Mouse (Mus musculus) gastrocnemius, adult 18-20 months (tissue): ENCODE data around the gene Ctu2. TPM values are rescaled to one million over a fixed set of nuclear protein-coding genes. Genes with fewer than 3 reads are reported as not detected.

Source experiments
- DNase-seq: peaks from one replicate; pipeline ENCODE4 v3.0.0; 2021; ENCODE audit warnings: low spot score
- long read RNA-seq, 2 experiments: library from polyadenylated mRNA; stranded (forward); transcript quantifications; one replicate each; pipeline ENCODE4 v2.0.0; 2021
- total RNA-seq, 2 experiments: library from RNA; stranded (reverse); gene quantifications; 2 replicates each; pipeline ENCODE4 v1.2.3; 2021

The Ctu2 gene
- 1 to 10 TPM; 6.3 to 7.6 TPM for total RNA-seq
- long read RNA-seq, experiment 1, partial matches to known transcripts, result 0 of 6 reads
- long read RNA-seq, experiment 1, other reads (novel, unspliced or antisense), result 0 of 6 reads
- long read RNA-seq, experiment 2, transcript Ctu2-201 (15 exons, 3,066 nt), result major isoform, 8 of 8 reads
- long read RNA-seq, experiment 2, partial matches to known transcripts, result 0 of 8 reads
- long read RNA-seq, experiment 2, other reads (novel, unspliced or antisense), result 0 of 8 reads

DNA sequence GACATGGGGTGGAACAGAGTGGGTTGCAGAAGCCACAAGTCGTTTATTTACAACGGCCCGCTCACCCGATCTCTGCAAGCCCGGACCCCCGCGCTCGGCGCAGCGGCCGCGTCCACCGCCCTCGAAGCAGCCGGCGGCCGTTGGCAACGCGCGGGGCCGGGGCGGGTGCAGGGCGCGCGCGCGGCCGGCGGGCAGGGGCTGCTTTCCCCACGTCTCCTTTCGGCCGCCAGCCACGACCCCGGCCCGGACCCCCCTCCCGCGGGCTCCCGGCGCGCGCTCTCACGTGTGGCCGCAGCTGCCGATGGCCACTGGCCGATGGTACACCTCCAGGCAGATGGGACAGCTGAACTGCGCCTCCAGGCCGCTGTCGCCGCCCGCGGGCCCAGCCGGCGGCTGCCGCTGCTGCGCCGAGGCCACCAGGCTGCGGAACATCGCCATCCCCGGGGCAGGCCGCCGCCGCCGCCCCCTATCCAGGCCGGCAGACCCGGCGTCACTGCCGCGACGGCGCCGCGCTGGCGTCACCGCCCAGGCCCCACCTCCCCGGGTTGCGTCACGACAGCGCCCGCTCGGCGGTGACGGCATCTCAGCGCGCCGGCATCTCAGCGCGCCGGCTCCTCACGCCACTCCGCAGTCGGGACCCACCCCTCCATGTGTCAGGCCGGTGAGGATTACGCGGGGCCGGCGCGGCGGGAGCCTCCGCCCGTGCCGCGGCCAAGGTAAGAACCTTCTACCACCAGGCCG is at the start of gene Ctu2, which contains the start of gene Rnf166:
Gene Ctu2, plus strand, starts transcription at position 564 of the 741 bp plus-strand sequence.
Gene Rnf166, minus strand, starts transcription at position 485 of the 741 bp plus-strand sequence.
- peak; percentile 88 for DNase-seq

- no peak for DNase-seq
These were observed 49.8 kb upstream of the Ctu2 start for GRCm38 (mm10) chr8:122426145-122426544.

DNA sequence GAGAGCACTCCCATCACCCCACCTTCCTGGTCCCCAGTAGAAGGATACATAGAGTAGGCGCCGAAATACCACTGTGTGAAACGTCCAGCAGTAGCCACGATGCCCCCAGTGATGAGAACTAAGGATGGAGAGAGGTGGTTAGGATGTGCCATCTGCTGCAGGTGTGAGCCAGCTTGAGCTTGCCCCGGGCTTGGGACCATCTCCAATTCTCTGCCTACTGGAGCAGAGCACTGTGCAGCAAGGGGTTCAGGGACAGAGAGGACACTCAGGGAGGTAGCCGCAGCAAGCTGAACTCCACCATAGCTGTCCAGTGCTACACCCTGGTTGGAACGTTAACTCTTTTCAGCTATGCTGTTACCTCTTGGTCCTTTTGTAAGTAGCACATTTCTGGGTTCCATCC is 48.3 kb upstream of the Ctu2 start:
- DNase-seq, result no peak

DNA sequence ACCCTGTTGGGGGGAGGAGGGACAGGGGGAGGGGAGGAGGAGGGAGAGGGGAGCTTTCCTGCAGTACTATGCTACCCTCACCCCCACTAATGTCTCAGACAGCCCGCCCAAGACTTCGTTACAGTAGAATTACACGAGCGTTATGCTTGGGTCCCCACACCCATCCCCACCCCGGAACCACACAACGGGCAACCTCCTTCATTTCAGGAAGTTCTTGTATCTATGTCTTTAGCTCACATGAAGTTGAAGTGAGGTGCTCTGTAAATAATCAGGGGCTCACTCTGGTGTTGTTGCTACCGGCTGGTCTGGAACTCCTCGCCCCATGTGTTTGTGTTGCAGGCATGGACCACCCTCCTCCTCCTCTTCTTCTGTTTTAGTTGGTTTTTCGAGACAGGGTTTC is 47.8 kb upstream of the Ctu2 start:
- no peak for DNase-seq

GRCm38 (mm10) chr8:122430058-122430636 is 45.8 kb upstream of the Ctu2 start:
- no peak for DNase-seq

GRCm38 (mm10) chr8:122430646-122431045 is 45.3 kb upstream of the Ctu2 start:
- no peak for DNase-seq

- no peak for DNase-seq
These were observed 44.1 kb upstream of the Ctu2 start for GRCm38 (mm10) chr8:122431694-122432442.

DNA sequence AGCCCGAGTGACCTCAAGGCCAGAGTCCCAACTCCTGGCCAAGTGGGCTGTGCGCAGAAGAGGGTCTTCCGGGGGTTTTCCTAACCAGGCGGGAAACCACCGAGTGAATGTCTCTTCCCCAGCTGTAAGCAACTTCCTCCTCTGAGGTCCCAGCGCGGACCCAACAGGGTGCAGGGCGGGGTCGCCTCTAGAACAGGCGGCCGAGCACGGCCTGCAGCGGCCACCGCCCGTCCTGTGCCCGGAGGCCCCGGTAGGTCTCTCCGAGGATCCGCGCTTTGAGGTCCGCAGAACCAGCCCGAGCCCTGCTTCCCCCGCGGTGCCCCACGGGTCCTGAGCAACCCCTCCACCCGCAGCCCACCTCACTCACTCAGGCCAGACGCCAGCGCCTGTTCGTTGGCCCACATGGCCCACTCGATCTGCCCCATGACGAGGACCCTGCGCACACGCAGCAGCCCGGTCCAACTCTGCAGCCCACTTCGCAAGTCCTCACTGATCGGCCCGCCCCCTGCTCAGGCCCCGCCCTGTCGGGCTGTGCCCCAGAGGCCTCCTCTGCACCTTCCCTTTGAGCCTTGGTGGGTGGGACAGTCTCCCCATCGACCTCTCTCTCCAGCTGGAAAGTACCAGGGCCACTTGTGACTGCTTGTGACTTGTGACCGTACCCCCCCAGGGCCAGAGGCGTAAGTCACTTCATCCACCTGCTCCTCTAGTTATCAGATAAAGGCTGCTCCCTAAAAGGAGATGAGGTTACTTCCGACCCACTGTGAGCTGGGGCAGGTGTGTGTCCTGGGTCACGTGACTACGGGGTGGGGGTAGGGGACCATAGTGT is 43.3 kb upstream of the Ctu2 start, which contains the start of gene Cyba:
Gene Cyba, minus strand, starts transcription at position 488 of the 826 bp plus-strand sequence.
- peak; percentile 70 for DNase-seq

- DNase-seq, result no peak
These were observed 42.6 kb upstream of the Ctu2 start for GRCm38 (mm10) chr8:122433269-122433905.

- DNase-seq, result no peak
These were observed 40.6 kb upstream of the Ctu2 start for GRCm38 (mm10) chr8:122435375-122435774.

DNA sequence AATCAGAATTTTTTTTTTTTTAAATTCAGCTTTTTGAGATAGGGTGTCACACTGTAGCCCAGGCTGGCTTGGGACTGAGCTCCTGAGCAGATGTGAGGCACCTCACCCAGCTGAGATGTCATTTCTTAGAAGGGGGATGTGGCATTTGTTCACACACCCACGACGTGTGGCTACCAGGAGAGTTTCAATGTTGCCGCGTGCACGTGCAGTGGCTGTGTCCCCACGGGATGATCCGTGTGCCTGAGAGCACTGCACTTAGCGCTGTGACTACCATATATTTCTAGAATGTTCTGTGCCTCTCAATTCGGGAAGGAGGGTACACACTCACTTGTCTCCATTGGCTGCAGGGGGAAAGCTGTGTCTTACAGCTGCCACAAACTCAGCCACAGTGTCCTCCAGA is 39.8 kb upstream of the Ctu2 start:
- no peak for DNase-seq

GRCm38 (mm10) chr8:122436586-122437125 is 39.3 kb upstream of the Ctu2 start:
- no peak for DNase-seq

GRCm38 (mm10) chr8:122437708-122438331 is 38.1 kb upstream of the Ctu2 start:
- DNase-seq, result no peak

DNA sequence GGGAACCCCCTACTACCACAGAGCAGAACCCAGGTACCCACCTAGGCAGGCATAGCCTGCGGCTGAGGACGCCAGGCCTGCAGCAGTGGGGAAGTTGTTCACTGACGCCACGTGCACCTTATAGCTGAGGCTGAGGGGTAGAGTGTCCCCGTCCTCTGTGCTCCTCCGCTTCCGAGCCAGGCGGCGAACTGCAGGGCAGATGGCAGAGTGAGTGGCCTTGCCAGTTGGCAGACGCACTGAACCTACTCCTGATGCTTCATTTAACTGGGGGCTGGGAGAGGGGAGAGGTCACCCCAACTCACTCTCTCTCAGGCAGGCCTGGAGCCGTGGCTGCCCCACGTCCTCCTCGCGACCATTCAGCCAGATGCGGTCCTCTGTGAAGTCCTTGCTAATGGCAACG is 36.6 kb upstream of the Ctu2 start:
- no peak for DNase-seq

DNA sequence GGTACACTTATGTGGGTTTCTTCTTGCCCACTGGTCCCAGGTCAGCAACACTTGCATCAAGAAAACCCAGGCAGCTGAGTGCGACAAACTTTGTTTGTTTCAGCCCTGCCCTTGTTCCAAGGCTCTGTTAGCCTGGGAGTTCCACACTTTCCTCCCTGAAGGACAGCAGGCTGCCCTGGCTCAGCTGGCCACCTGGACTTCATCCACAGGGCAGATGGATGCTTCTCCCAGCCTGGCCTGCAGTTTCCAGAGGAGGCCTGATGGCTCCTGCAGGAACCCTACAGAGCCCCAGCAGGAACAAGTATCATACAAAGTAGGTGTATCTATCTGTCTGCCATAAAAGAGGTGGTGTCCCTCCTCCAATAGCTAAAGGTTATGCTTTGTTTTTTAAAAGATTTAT is 34.6 kb upstream of the Ctu2 start:
- no peak for DNase-seq

- DNase-seq, result no peak
These were observed 33.6 kb upstream of the Ctu2 start for GRCm38 (mm10) chr8:122442356-122442755.

GRCm38 (mm10) chr8:122442781-122443180 is 33.2 kb upstream of the Ctu2 start:
- no peak for DNase-seq

GRCm38 (mm10) chr8:122443262-122444006 is 32.5 kb upstream of the Ctu2 start, which contains the start of gene Mvd:
Mvd (minus strand) TSS chr8:122443422.
- peak; percentile 99 for DNase-seq
